Mouse (Mus musculus) retina, embryonic 14.5 days (tissue): ENCODE data around the gene Ppil1.
"Not testable (repeated sequence)": the region's sequence is repeated elsewhere in the genome, so short reads cannot be mapped to it uniquely, and the experiment has no call there.

Experiments used
- DNase-seq: peaks from one replicate; pipeline ENCODE4 v3.0.0-alpha.2; 2015; ENCODE audit warnings: low spot score

Ppil1 gene

GRCm38 (mm10) chr17:29251608-29252390 is 12.2 kb downstream of the Ppil1 start:
- DNase-seq = no peak

GRCm38 (mm10) chr17:29251006-29251405 is 13.0 kb downstream of the Ppil1 start:
- DNase-seq = not testable (repeated sequence)

- DNase-seq = no peak
Observed at GRCm38 (mm10) chr17:29249512-29249911, 14.5 kb downstream of the Ppil1 start.

- no peak for DNase-seq
Observed at GRCm38 (mm10) chr17:29247881-29248280, 16.1 kb downstream of the Ppil1 start.

GRCm38 (mm10) chr17:29246602-29247001 is 17.4 kb downstream of the Ppil1 start:
- DNase-seq = peak; percentile 97

- peak; percentile 48 for DNase-seq
Observed at GRCm38 (mm10) chr17:29245725-29246124, 18.3 kb downstream of the Ppil1 start.

GRCm38 (mm10) chr17:29244912-29245311 is 19.1 kb downstream of the Ppil1 start:
- no peak for DNase-seq

GRCm38 (mm10) chr17:29238421-29238945 is 25.5 kb downstream of the Ppil1 start:
- DNase-seq = no peak

- peak; percentile 60 for DNase-seq
Observed at GRCm38 (mm10) chr17:29237772-29238420, 26.1 kb downstream of the Ppil1 start, which contains the start of gene Cpne5. Gene Cpne5 (minus strand): TSS chr17:29238167.

- DNase-seq = peak; percentile 15
Observed at GRCm38 (mm10) chr17:29237267-29237771, 26.7 kb downstream of the Ppil1 start.

- peak; percentile 8 for DNase-seq
Observed at GRCm38 (mm10) chr17:29236111-29236510, 27.9 kb downstream of the Ppil1 start.

GRCm38 (mm10) chr17:29231109-29231508 is 32.9 kb downstream of the Ppil1 start:
- DNase-seq = no peak

- DNase-seq = peak; percentile 63
Observed at GRCm38 (mm10) chr17:29220631-29221030, 43.4 kb downstream of the Ppil1 start.

GRCm38 (mm10) chr17:29218017-29218416 is 46.0 kb downstream of the Ppil1 start:
- DNase-seq = no peak

- DNase-seq = no peak
Observed at GRCm38 (mm10) chr17:29216078-29216477, 47.9 kb downstream of the Ppil1 start.

- peak; percentile 39 for DNase-seq
Observed at GRCm38 (mm10) chr17:29214655-29215054, 49.3 kb downstream of the Ppil1 start.

- no peak for DNase-seq
Observed at GRCm38 (mm10) chr17:29214193-29214456, 49.9 kb downstream of the Ppil1 start.

GRCm38 (mm10) chr17:29213381-29214192 is 50.4 kb downstream of the Ppil1 start:
- DNase-seq = peak; percentile 43

GRCm38 (mm10) chr17:29211836-29212235 is 52.1 kb downstream of the Ppil1 start:
- no peak for DNase-seq

GRCm38 (mm10) chr17:29210037-29210436 is 53.9 kb downstream of the Ppil1 start:
- no peak for DNase-seq

- no peak for DNase-seq
Observed at GRCm38 (mm10) chr17:29206052-29206451, 57.9 kb downstream of the Ppil1 start.

- no peak for DNase-seq
Observed at GRCm38 (mm10) chr17:29202604-29203003, 61.4 kb downstream of the Ppil1 start.
